Mouse (Mus musculus): ENCODE data around the gene Evl. TPM values are rescaled to one million over a fixed set of nuclear protein-coding genes. Genes with fewer than 3 reads are reported as not detected.

Evl gene
- polyA plus RNA-seq, 1 experiment from 2014 or later: 43.1 TPM

GRCm38 (mm10) chr12:108646234-108646633 is 91.7 kb downstream of the Evl start:
- H3K9ac ChIP-seq: no peak overlapping the region
- no peak overlapping the region for H3K27ac ChIP-seq (ENCODE audit: poor library complexity, severe bottlenecking)
- H3K4me3 ChIP-seq: no peak overlapping the region
- H3K4me2 ChIP-seq: no peak overlapping the region
- WGBS: 88% methylated on average over 1 of the region's 1 CpGs
- peaks cover 27% of the 10 kb centered on the region for H3K4me1 ChIP-seq (replicated peaks)
- peaks cover 22% of the 10 kb centered on the region for H3K36me3 ChIP-seq
- ATAC-seq (ENCODE audit: insufficient number of reproducible peaks, low FRiP score): no peak
- H3K27me3 ChIP-seq (replicated peaks): no peaks in the 10 kb centered on the region
- no peaks in the 10 kb centered on the region for H3K9me3 ChIP-seq (replicated peaks)

- H3K27ac ChIP-seq (ENCODE audit: poor library complexity, severe bottlenecking): no peak overlapping the region
- no peaks in the 10 kb centered on the region for H3K27me3 ChIP-seq (replicated peaks)
- H3K9me3 ChIP-seq (replicated peaks): no peaks in the 10 kb centered on the region
- H3K9ac ChIP-seq: no peak overlapping the region
- peaks cover 22% of the 10 kb centered on the region; the same call in 1 of the 2 replicates for H3K4me1 ChIP-seq (replicated peaks)
- H3K4me3 ChIP-seq: no peak overlapping the region
- no peak for ATAC-seq (ENCODE audit: insufficient number of reproducible peaks, low FRiP score)
- peaks cover 33% of the 10 kb centered on the region for H3K36me3 ChIP-seq
- H3K4me2 ChIP-seq: no peak overlapping the region
Measured at GRCm38 (mm10) chr12:108647784-108648183, 93.3 kb downstream of the Evl start.

- ATAC-seq (ENCODE audit: insufficient number of reproducible peaks, low FRiP score): peak; percentile 33; the same call in 1 of the 2 replicates
- no peak overlapping the region for H3K4me3 ChIP-seq
- H3K27me3 ChIP-seq (replicated peaks): no peaks in the 10 kb centered on the region
- WGBS: 70% methylated on average over 7 of the region's 7 CpGs
- H3K27ac ChIP-seq (ENCODE audit: poor library complexity, severe bottlenecking): 0 out of 2 replicates have a peak overlapping the region, but pooled peaks have one; percentile 25
- H3K9me3 ChIP-seq (replicated peaks): no peaks in the 10 kb centered on the region
- H3K4me1 ChIP-seq (replicated peaks): peaks cover 20% of the 10 kb centered on the region; the same call in 1 of the 2 replicates
- H3K9ac ChIP-seq: no peak overlapping the region
- H3K36me3 ChIP-seq: peaks cover 46% of the 10 kb centered on the region
- H3K4me2 ChIP-seq: no peak overlapping the region
Measured at GRCm38 (mm10) chr12:108651053-108651660, 96.6 kb downstream of the Evl start.

- Histone ChIP-seq H3K4me2 (no peak overlapping the region), H3K36me3 (peaks cover 44% of the 10 kb centered on the region), H3K27me3 (replicated peaks) (no peaks in the 10 kb centered on the region), H3K9me3 (replicated peaks) (no peaks in the 10 kb centered on the region), H3K27ac (ENCODE audit: poor library complexity, severe bottlenecking) (no peak overlapping the region), H3K9ac (no peak overlapping the region), H3K4me3 (no peak overlapping the region), H3K4me1 (replicated peaks) (peaks cover 40% of the 10 kb centered on the region)
- no peak for ATAC-seq (ENCODE audit: insufficient number of reproducible peaks, low FRiP score)
- 63% methylated on average over 11 of the region's 11 CpGs for WGBS
Measured at GRCm38 (mm10) chr12:108653358-108654335, 99.1 kb downstream of the Evl start.

- no peak overlapping the region for H3K4me3 ChIP-seq
- peak overlapping the region; percentile 20; the same call in 1 of the 2 replicates for H3K27ac ChIP-seq (ENCODE audit: poor library complexity, severe bottlenecking)
- H3K36me3 ChIP-seq: peaks cover 32% of the 10 kb centered on the region
- H3K4me1 ChIP-seq (replicated peaks): peaks cover 29% of the 10 kb centered on the region
- WGBS: 80% methylated on average over 1 of the region's 1 CpGs
- ATAC-seq (ENCODE audit: insufficient number of reproducible peaks, low FRiP score): no peak; the same call in 1 of the 2 replicates
- no peak overlapping the region for H3K4me2 ChIP-seq
- H3K27me3 ChIP-seq (replicated peaks): no peaks in the 10 kb centered on the region
- H3K9me3 ChIP-seq (replicated peaks): no peaks in the 10 kb centered on the region
- no peak overlapping the region for H3K9ac ChIP-seq
Measured at GRCm38 (mm10) chr12:108657350-108657749, 102.8 kb downstream of the Evl start.

- no peak overlapping the region for H3K4me2 ChIP-seq
- H3K27me3 ChIP-seq (replicated peaks): no peaks in the 10 kb centered on the region
- H3K27ac ChIP-seq (ENCODE audit: poor library complexity, severe bottlenecking): no peak overlapping the region
- H3K9ac ChIP-seq: no peak overlapping the region
- H3K9me3 ChIP-seq (replicated peaks): no peaks in the 10 kb centered on the region
- 78% methylated on average over 8 of the region's 8 CpGs for WGBS
- peaks cover 3% of the 10 kb centered on the region; the same call in 1 of the 2 replicates for H3K4me1 ChIP-seq (replicated peaks)
- ATAC-seq (ENCODE audit: insufficient number of reproducible peaks, low FRiP score): no peak
- H3K36me3 ChIP-seq: peaks cover 21% of the 10 kb centered on the region
- no peak overlapping the region for H3K4me3 ChIP-seq
Measured at GRCm38 (mm10) chr12:108668606-108669235, 114.2 kb downstream of the Evl start.

GRCm38 (mm10) chr12:108671541-108671940 is 117.0 kb downstream of the Evl start:
- no peak overlapping the region for H3K27ac ChIP-seq (ENCODE audit: poor library complexity, severe bottlenecking)
- peaks cover 39% of the 10 kb centered on the region for H3K36me3 ChIP-seq
- ATAC-seq (ENCODE audit: insufficient number of reproducible peaks, low FRiP score): no peak
- no peak overlapping the region for H3K4me3 ChIP-seq
- peaks cover 7% of the 10 kb centered on the region for H3K4me1 ChIP-seq (replicated peaks)
- no peak overlapping the region for H3K9ac ChIP-seq
- 81% methylated on average over 2 of the region's 2 CpGs for WGBS
- H3K4me2 ChIP-seq: no peak overlapping the region
- H3K27me3 ChIP-seq (replicated peaks): no peaks in the 10 kb centered on the region
- no peaks in the 10 kb centered on the region for H3K9me3 ChIP-seq (replicated peaks)

GRCm38 (mm10) chr12:108672908-108673307 is 118.4 kb downstream of the Evl start:
- Histone ChIP-seq H3K4me2 (no peak overlapping the region), H3K9ac (no peak overlapping the region), H3K27ac (ENCODE audit: poor library complexity, severe bottlenecking) (no peak overlapping the region), H3K4me1 (replicated peaks) (peaks cover 7% of the 10 kb centered on the region), H3K9me3 (replicated peaks) (no peaks in the 10 kb centered on the region), H3K4me3 (no peak overlapping the region), H3K27me3 (replicated peaks) (no peaks in the 10 kb centered on the region), H3K36me3 (peaks cover 51% of the 10 kb centered on the region)
- ATAC-seq (ENCODE audit: insufficient number of reproducible peaks, low FRiP score): no peak
- WGBS: 74% methylated on average over 4 of the region's 4 CpGs

- no peak overlapping the region for H3K4me2 ChIP-seq
- 85% methylated on average over 3 of the region's 3 CpGs for WGBS
- H3K4me1 ChIP-seq (replicated peaks): peaks cover 4% of the 10 kb centered on the region; the same call in 1 of the 2 replicates
- H3K9ac ChIP-seq: no peak overlapping the region
- no peak for ATAC-seq (ENCODE audit: insufficient number of reproducible peaks, low FRiP score)
- no peaks in the 10 kb centered on the region for H3K27me3 ChIP-seq (replicated peaks)
- no peaks in the 10 kb centered on the region for H3K9me3 ChIP-seq (replicated peaks)
- H3K4me3 ChIP-seq: no peak overlapping the region
- H3K36me3 ChIP-seq: peaks cover 51% of the 10 kb centered on the region
- no peak overlapping the region for H3K27ac ChIP-seq (ENCODE audit: poor library complexity, severe bottlenecking)
Measured at GRCm38 (mm10) chr12:108673546-108673945, 119.0 kb downstream of the Evl start.

GRCm38 (mm10) chr12:108674502-108674901 is 120.0 kb downstream of the Evl start:
- Histone ChIP-seq H3K4me1 (replicated peaks) (peaks cover 9% of the 10 kb centered on the region), H3K27ac (ENCODE audit: poor library complexity, severe bottlenecking) (no peak overlapping the region), H3K36me3 (peaks cover 61% of the 10 kb centered on the region), H3K9me3 (replicated peaks) (no peaks in the 10 kb centered on the region), H3K4me3 (no peak overlapping the region), H3K27me3 (replicated peaks) (no peaks in the 10 kb centered on the region), H3K4me2 (no peak overlapping the region), H3K9ac (no peak overlapping the region)
- 65% methylated on average over 4 of the region's 4 CpGs for WGBS
- peak; percentile 40; the same call in 1 of the 2 replicates for ATAC-seq (ENCODE audit: insufficient number of reproducible peaks, low FRiP score)

- Histone ChIP-seq H3K36me3 (peaks cover 65% of the 10 kb centered on the region), H3K4me3 (no peak overlapping the region), H3K4me1 (replicated peaks) (peaks cover 9% of the 10 kb centered on the region), H3K27me3 (replicated peaks) (no peaks in the 10 kb centered on the region), H3K27ac (ENCODE audit: poor library complexity, severe bottlenecking) (no peak overlapping the region), H3K4me2 (no peak overlapping the region), H3K9ac (no peak overlapping the region), H3K9me3 (replicated peaks) (no peaks in the 10 kb centered on the region)
- ATAC-seq (ENCODE audit: insufficient number of reproducible peaks, low FRiP score): no peak
- WGBS: 89% methylated on average over 2 of the region's 2 CpGs
Measured at GRCm38 (mm10) chr12:108674916-108675315, 120.4 kb downstream of the Evl start.

All from heart, embryonic 12.5 days (tissue).